Mouse (Mus musculus) liver, postnatal 0 days (tissue): ENCODE measurements around the gene Rpl37a. TPM values are rescaled to one million over a fixed set of nuclear protein-coding genes. Genes with fewer than 3 reads are reported as not detected.

Source experiments
- ATAC-seq: fragments of 200-750 bp; cut with Nextera tagmentation; 2 replicates; pipeline ENCODE4 v1.8.0; 2017; ENCODE audit warnings: mild to moderate bottlenecking, moderate library complexity
- DNase-seq: peaks from one replicate; pipeline ENCODE4 v3.0.0-alpha.2; 2016
- H3K27ac ChIP-seq: fragments of 300-500 bp; sonication (generic); 2 replicates; pipeline ENCODE4 v1.5.1; 2014; ENCODE audit warnings: antibody characterized with exemption, moderate library complexity, mild to moderate bottlenecking, low read depth
- H3K27me3 ChIP-seq: fragments of 300-500 bp; sonication (generic); 2 replicates; pipeline ENCODE4 v1.6.1; 2014; ENCODE audit warnings: low read length, control low read depth, mixed read lengths; ENCODE audit not compliant: insufficient read depth
- H3K36me3 ChIP-seq: fragments of 300-500 bp; sonication (generic); replicated peaks from 2 replicates; pipeline ENCODE4 v1.6.1; 2014; ENCODE audit warnings: mild to moderate bottlenecking, control low read depth, low read length, moderate library complexity, mixed read lengths; ENCODE audit not compliant: insufficient read depth
- H3K4me1 ChIP-seq: fragments of 300-500 bp; sonication (generic); 2 replicates; pipeline ENCODE4 v1.6.1; 2014; ENCODE audit warnings: antibody characterized with exemption, mild to moderate bottlenecking, control low read depth; ENCODE audit not compliant: insufficient read depth
- H3K4me2 ChIP-seq: fragments of 300-500 bp; sonication (generic); 2 replicates; pipeline ENCODE4 v1.6.1; 2014; ENCODE audit warnings: low read depth, mild to moderate bottlenecking, low read length, moderate library complexity, mixed read lengths
- H3K4me3 ChIP-seq: fragments of 300-500 bp; sonication (generic); 2 replicates; pipeline ENCODE4 v1.5.1; 2014; ENCODE audit warnings: low read depth, low read length
- H3K9ac ChIP-seq: fragments of 300-500 bp; sonication (generic); replicated peaks from 2 replicates; pipeline ENCODE4 v1.6.1; 2014; ENCODE audit warnings: mild to moderate bottlenecking, moderate library complexity
- H3K9me3 ChIP-seq: fragments of 300-500 bp; sonication (generic); 2 replicates; pipeline ENCODE4 v1.6.1; 2016; ENCODE audit warnings: mild to moderate bottlenecking, control low read depth, low read length, mixed read lengths
- CTCF ChIP-seq: sonication (generic); IDR thresholded peaks from 2 replicates; pipeline ENCODE4 v1.5.1; 2016; ENCODE audit warnings: antibody characterized with exemption, low read depth
- EP300 ChIP-seq: IDR thresholded peaks from 2 replicates; pipeline ENCODE4 v1.6.1; 2016; ENCODE audit warnings: antibody characterized with exemption, low read depth, mild to moderate bottlenecking
- WGBS: fragments of 180-500 bp; shearing (Covaris S2); extraction: QIAGEN DNeasy Blood & Tissue Kit; methylation state at CpG from one replicate; pipeline ENCODE4 v1.1.7; 2014; ENCODE audit not compliant: insufficient replicate concordance; 5-methylcytosine and 5-hydroxymethylcytosine counted together
- polyA plus RNA-seq: library from polyadenylated mRNA; unstranded; fragments of >200 nt; fragmentation: Nextera tagmentation; extraction: Ambion mirVana; gene quantifications from 2 replicates; pipeline ENCODE4 v1.2.1, GENCODE M21; 2015

Gene Rpl37a
- polyA plus RNA-seq, 1 experiment from 2014 or later = 1,210 TPM

DNA sequence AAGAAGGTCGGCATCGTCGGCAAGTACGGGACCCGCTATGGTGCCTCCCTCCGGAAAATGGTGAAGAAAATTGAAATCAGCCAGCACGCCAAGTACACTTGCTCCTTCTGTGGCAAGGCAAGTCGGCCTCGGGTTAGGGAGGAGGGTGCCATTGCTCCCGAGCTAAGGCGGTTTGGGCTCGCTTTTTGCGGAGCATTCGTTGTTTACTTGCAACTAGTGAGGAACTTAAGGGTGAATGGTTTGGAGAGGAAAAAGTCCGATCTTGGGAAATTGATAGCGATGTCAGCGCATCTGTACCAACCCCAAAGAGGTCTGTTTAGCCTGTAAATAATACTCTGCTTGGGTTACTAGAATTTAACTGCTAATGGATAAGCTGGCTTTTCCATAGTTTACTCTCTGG is 594 bp downstream of the Rpl37a start:
- ATAC-seq = peak; percentile 39; the same call in 1 of the 2 replicates
- Histone ChIP-seq H3K27ac (peak overlapping the region; percentile 87), H3K27me3 (no peaks in the 10 kb centered on the region), H3K9me3 (no peaks in the 10 kb centered on the region), H3K4me3 (peak overlapping the region; percentile 86), H3K9ac (peak overlapping the region; percentile 84), H3K4me2 (peak overlapping the region; percentile 73), H3K4me1 (peaks cover 11% of the 10 kb centered on the region), H3K36me3 (peaks cover 30% of the 10 kb centered on the region)
- DNase-seq = peak; percentile 51
- TF ChIP-seq EP300 (no peak), CTCF (no peak)
- 3% methylated on average over 17 of the region's 17 CpGs for WGBS

- Histone ChIP-seq H3K9ac (no peak overlapping the region), H3K9me3 (no peaks in the 10 kb centered on the region), H3K4me1 (peaks cover 14% of the 10 kb centered on the region), H3K27me3 (no peaks in the 10 kb centered on the region), H3K4me3 (no peak overlapping the region), H3K36me3 (peaks cover 30% of the 10 kb centered on the region), H3K27ac (no peak overlapping the region), H3K4me2 (no peak overlapping the region)
- DNase-seq = no peak
- TF ChIP-seq EP300 (no peak), CTCF (no peak)
- WGBS = 75% methylated on average over 4 of the region's 4 CpGs
- no peak for ATAC-seq
Measured at GRCm38 (mm10) chr1:72714547-72714946, 3.5 kb downstream of the Rpl37a start.

DNA sequence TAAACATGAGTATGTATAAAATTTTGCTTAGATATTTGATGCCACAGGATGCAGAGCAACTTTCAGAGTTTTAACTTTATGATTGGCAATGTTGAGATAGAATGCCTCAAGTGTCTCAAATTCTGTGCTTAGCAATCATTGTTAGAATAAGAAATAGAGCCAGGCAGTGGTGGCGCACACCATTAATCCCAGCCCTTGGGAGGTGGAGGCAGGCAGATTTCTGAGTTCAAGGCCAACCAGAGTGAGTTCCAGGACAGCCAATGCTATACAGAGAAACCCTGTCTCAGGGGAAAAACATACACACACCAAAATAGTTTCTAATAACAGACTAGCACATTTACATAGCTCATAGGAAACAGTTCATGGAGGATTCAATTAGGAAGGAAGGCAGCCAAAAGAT is 4.0 kb downstream of the Rpl37a start:
- ATAC-seq (no peak), DNase-seq (no peak)
- TF ChIP-seq EP300 = no peak
- no peak for TF ChIP-seq CTCF
- H3K9me3 ChIP-seq = no peaks in the 10 kb centered on the region
- no peak overlapping the region for H3K4me2 ChIP-seq
- H3K4me3 ChIP-seq = no peak overlapping the region
- peaks cover 30% of the 10 kb centered on the region for H3K36me3 ChIP-seq
- H3K27ac ChIP-seq = no peak overlapping the region
- 96% methylated on average over 1 of the region's 1 CpGs for WGBS
- H3K4me1 ChIP-seq = peaks cover 14% of the 10 kb centered on the region
- H3K27me3 ChIP-seq = no peaks in the 10 kb centered on the region
- no peak overlapping the region for H3K9ac ChIP-seq

GRCm38 (mm10) chr1:72715593-72716361 is 4.7 kb downstream of the Rpl37a start:
- TF ChIP-seq EP300 (no peak), CTCF (no peak)

DNA sequence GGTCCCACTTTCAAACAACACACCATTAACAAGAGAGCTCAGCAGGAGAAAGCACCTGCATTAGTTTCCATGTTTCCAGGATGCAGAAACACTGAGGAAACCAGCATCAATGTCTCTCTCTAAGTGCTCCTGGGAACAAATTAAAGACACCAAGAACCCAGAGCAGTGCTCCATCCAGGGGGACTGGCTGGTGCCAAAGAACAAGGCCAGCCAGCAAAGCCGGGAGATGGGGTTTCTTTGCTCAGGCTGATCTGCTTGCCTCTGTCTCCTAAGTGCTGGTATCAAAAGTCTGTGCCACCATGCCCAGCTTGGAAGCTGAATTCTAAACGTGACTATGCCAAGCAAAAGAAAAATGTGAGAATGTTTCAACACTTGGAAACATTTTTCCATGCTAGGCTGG is 5.3 kb downstream of the Rpl37a start:
- no peak overlapping the region for H3K4me3 ChIP-seq
- no peak overlapping the region for H3K9ac ChIP-seq
- no peak overlapping the region for H3K27ac ChIP-seq
- H3K4me2 ChIP-seq = no peak overlapping the region
- no peaks in the 10 kb centered on the region for H3K9me3 ChIP-seq
- H3K36me3 ChIP-seq = peaks cover 30% of the 10 kb centered on the region
- TF ChIP-seq CTCF (no peak), EP300 (no peak)
- ATAC-seq = no peak
- 53% methylated on average over 2 of the region's 2 CpGs for WGBS
- peaks cover 14% of the 10 kb centered on the region for H3K4me1 ChIP-seq
- DNase-seq = no peak
- H3K27me3 ChIP-seq = no peaks in the 10 kb centered on the region

More at GRCm38 (mm10) chr1:72715593-72716361, 4.7 kb downstream of the Rpl37a start:
- no peak overlapping the region for H3K9ac ChIP-seq
- H3K36me3 ChIP-seq = peaks cover 30% of the 10 kb centered on the region
- no peaks in the 10 kb centered on the region for H3K9me3 ChIP-seq
- H3K27ac ChIP-seq = no peak overlapping the region
- no peak overlapping the region for H3K4me3 ChIP-seq
- no peaks in the 10 kb centered on the region for H3K27me3 ChIP-seq
- ATAC-seq (no peak), DNase-seq (no peak)
- no peak overlapping the region for H3K4me2 ChIP-seq
- WGBS = 75% methylated on average over 3 of the region's 3 CpGs
- peaks cover 14% of the 10 kb centered on the region for H3K4me1 ChIP-seq

- peak; percentile 84 for DNase-seq
- 10% methylated on average over 5 of the region's 5 CpGs for WGBS
- Histone ChIP-seq H3K27ac (no peak overlapping the region), H3K36me3 (peaks cover 30% of the 10 kb centered on the region), H3K4me2 (no peak overlapping the region), H3K9me3 (no peaks in the 10 kb centered on the region), H3K27me3 (no peaks in the 10 kb centered on the region), H3K9ac (no peak overlapping the region), H3K4me3 (no peak overlapping the region), H3K4me1 (peaks cover 14% of the 10 kb centered on the region)
- ATAC-seq = no peak; the same call in 1 of the 2 replicates
- peak; percentile 98 for TF ChIP-seq CTCF
- no peak for TF ChIP-seq EP300
Measured at GRCm38 (mm10) chr1:72716926-72717325, 5.8 kb downstream of the Rpl37a start.
